Mouse (Mus musculus): Measurements from ENCODE around the gene Arhgef25. TPM values are rescaled to one million over a fixed set of nuclear protein-coding genes. Genes with fewer than 3 reads are reported as not detected.

The Arhgef25 gene
- polyA plus RNA-seq, 1 experiment from 2014 or later: 32.3 TPM

GRCm38 (mm10) chr10:127176228-127176627, 13.7 kb downstream of the Arhgef25 start:
- H3K27me3 ChIP-seq (replicated peaks; ENCODE audit: control insufficient read depth, insufficient read depth, low read length): peaks cover 32% of the 10 kb centered on the region

GRCm38 (mm10) chr10:127174170-127174569, 15.7 kb downstream of the Arhgef25 start:
- Histone ChIP-seq H3K9me3 (ENCODE audit: control insufficient read depth, low read length) (no peaks in the 10 kb centered on the region), H3K27me3 (replicated peaks; ENCODE audit: control insufficient read depth, insufficient read depth, low read length) (peaks cover 42% of the 10 kb centered on the region), H3K4me1 (replicated peaks; ENCODE audit: control insufficient read depth, insufficient read depth, low read length) (peaks cover 22% of the 10 kb centered on the region), H3K27ac (ENCODE audit: low read length) (no peak overlapping the region), H3K9ac (replicated peaks; ENCODE audit: low read depth, low read length) (no peak overlapping the region), H3K36me3 (ENCODE audit: control insufficient read depth, insufficient read depth) (no peaks in the 10 kb centered on the region), H3K4me2 (ENCODE audit: low read length) (no peak overlapping the region), H3K4me3 (replicated peaks; ENCODE audit: low read length) (no peak overlapping the region)
- ATAC-seq: no peak
- WGBS: 90% methylated on average over 7 of the region's 7 CpGs

More at GRCm38 (mm10) chr10:127176228-127176627, 13.7 kb downstream of the Arhgef25 start:
- no peaks in the 10 kb centered on the region for H3K9me3 ChIP-seq (ENCODE audit: control insufficient read depth, low read length)
- H3K36me3 ChIP-seq (ENCODE audit: control insufficient read depth, insufficient read depth): no peaks in the 10 kb centered on the region
- H3K9ac ChIP-seq (replicated peaks; ENCODE audit: low read depth, low read length): no peak overlapping the region
- no peak overlapping the region for H3K27ac ChIP-seq (ENCODE audit: low read length)
- no peak for ATAC-seq
- 23% methylated on average over 3 of the region's 3 CpGs for WGBS
- H3K4me3 ChIP-seq (replicated peaks; ENCODE audit: low read length): no peak overlapping the region
- no peak overlapping the region for H3K4me2 ChIP-seq (ENCODE audit: low read length)
- H3K4me1 ChIP-seq (replicated peaks; ENCODE audit: control insufficient read depth, insufficient read depth, low read length): peaks cover 17% of the 10 kb centered on the region

- ATAC-seq: no peak
- no peaks in the 10 kb centered on the region for H3K9me3 ChIP-seq (ENCODE audit: control insufficient read depth, low read length)
- WGBS: 83% methylated on average over 16 of the region's 16 CpGs
- H3K4me2 ChIP-seq (ENCODE audit: low read length): no peak overlapping the region
- no peaks in the 10 kb centered on the region for H3K36me3 ChIP-seq (ENCODE audit: control insufficient read depth, insufficient read depth)
- H3K4me3 ChIP-seq (replicated peaks; ENCODE audit: low read length): no peak overlapping the region
- peaks cover 19% of the 10 kb centered on the region for H3K4me1 ChIP-seq (replicated peaks; ENCODE audit: control insufficient read depth, insufficient read depth, low read length)
- H3K9ac ChIP-seq (replicated peaks; ENCODE audit: low read depth, low read length): no peak overlapping the region
- H3K27me3 ChIP-seq (replicated peaks; ENCODE audit: control insufficient read depth, insufficient read depth, low read length): peaks cover 43% of the 10 kb centered on the region
- H3K27ac ChIP-seq (ENCODE audit: low read length): no peak overlapping the region
Observed at GRCm38 (mm10) chr10:127173148-127174065, 16.5 kb downstream of the Arhgef25 start.

- H3K4me1 ChIP-seq (replicated peaks; ENCODE audit: control insufficient read depth, insufficient read depth, low read length): peaks cover 15% of the 10 kb centered on the region
- H3K36me3 ChIP-seq (ENCODE audit: control insufficient read depth, insufficient read depth): no peaks in the 10 kb centered on the region
- H3K9ac ChIP-seq (replicated peaks; ENCODE audit: low read depth, low read length): no peak overlapping the region
- 88% methylated on average over 15 of the region's 15 CpGs for WGBS
- no peaks in the 10 kb centered on the region for H3K9me3 ChIP-seq (ENCODE audit: control insufficient read depth, low read length)
- H3K27me3 ChIP-seq (replicated peaks; ENCODE audit: control insufficient read depth, insufficient read depth, low read length): peaks cover 48% of the 10 kb centered on the region
- H3K4me3 ChIP-seq (replicated peaks; ENCODE audit: low read length): no peak overlapping the region
- H3K27ac ChIP-seq (ENCODE audit: low read length): no peak overlapping the region
- H3K4me2 ChIP-seq (ENCODE audit: low read length): no peak overlapping the region
- no peak for ATAC-seq
Observed at GRCm38 (mm10) chr10:127171631-127172200, 18.2 kb downstream of the Arhgef25 start.

GRCm38 (mm10) chr10:127170837-127171272, 19.0 kb downstream of the Arhgef25 start:
- H3K27me3 ChIP-seq (replicated peaks; ENCODE audit: control insufficient read depth, insufficient read depth, low read length): peaks cover 44% of the 10 kb centered on the region
- H3K9ac ChIP-seq (replicated peaks; ENCODE audit: low read depth, low read length): no peak overlapping the region
- 2% methylated on average over 29 of the region's 29 CpGs for WGBS
- H3K4me3 ChIP-seq (replicated peaks; ENCODE audit: low read length): peak overlapping the region; percentile 28
- H3K9me3 ChIP-seq (ENCODE audit: control insufficient read depth, low read length): no peaks in the 10 kb centered on the region
- peaks cover 19% of the 10 kb centered on the region for H3K4me1 ChIP-seq (replicated peaks; ENCODE audit: control insufficient read depth, insufficient read depth, low read length)
- H3K27ac ChIP-seq (ENCODE audit: low read length): no peak overlapping the region
- 0 out of 2 replicates have a peak, but pooled peaks have one; percentile 47 for ATAC-seq
- H3K36me3 ChIP-seq (ENCODE audit: control insufficient read depth, insufficient read depth): no peaks in the 10 kb centered on the region
- peak overlapping the region; percentile 44 for H3K4me2 ChIP-seq (ENCODE audit: low read length)

GRCm38 (mm10) chr10:127170002-127170401, 19.9 kb downstream of the Arhgef25 start:
- no peak overlapping the region for H3K4me3 ChIP-seq (replicated peaks; ENCODE audit: low read length)
- H3K27me3 ChIP-seq (replicated peaks; ENCODE audit: control insufficient read depth, insufficient read depth, low read length): peaks cover 42% of the 10 kb centered on the region

GRCm38 (mm10) chr10:127167614-127168192, 22.2 kb downstream of the Arhgef25 start:
- H3K9ac ChIP-seq (replicated peaks; ENCODE audit: low read depth, low read length): no peak overlapping the region
- no peak overlapping the region for H3K27ac ChIP-seq (ENCODE audit: low read length)
- WGBS: 65% methylated on average over 10 of the region's 10 CpGs
- ATAC-seq: no peak
- H3K4me2 ChIP-seq (ENCODE audit: low read length): no peak overlapping the region
- H3K27me3 ChIP-seq (replicated peaks; ENCODE audit: control insufficient read depth, insufficient read depth, low read length): peaks cover 42% of the 10 kb centered on the region
- H3K9me3 ChIP-seq (ENCODE audit: control insufficient read depth, low read length): no peaks in the 10 kb centered on the region
- no peak overlapping the region for H3K4me3 ChIP-seq (replicated peaks; ENCODE audit: low read length)
- no peaks in the 10 kb centered on the region for H3K36me3 ChIP-seq (ENCODE audit: control insufficient read depth, insufficient read depth)
- peaks cover 24% of the 10 kb centered on the region for H3K4me1 ChIP-seq (replicated peaks; ENCODE audit: control insufficient read depth, insufficient read depth, low read length)

More at GRCm38 (mm10) chr10:127170002-127170401, 19.9 kb downstream of the Arhgef25 start:
- Histone ChIP-seq H3K36me3 (ENCODE audit: control insufficient read depth, insufficient read depth) (no peaks in the 10 kb centered on the region), H3K9ac (replicated peaks; ENCODE audit: low read depth, low read length) (no peak overlapping the region), H3K9me3 (ENCODE audit: control insufficient read depth, low read length) (no peaks in the 10 kb centered on the region), H3K27ac (ENCODE audit: low read length) (no peak overlapping the region), H3K4me1 (replicated peaks; ENCODE audit: control insufficient read depth, insufficient read depth, low read length) (peaks cover 19% of the 10 kb centered on the region), H3K4me2 (ENCODE audit: low read length) (peak overlapping the region; percentile 44)
- 4% methylated on average over 22 of the region's 22 CpGs for WGBS
- no peak for ATAC-seq

GRCm38 (mm10) chr10:127166771-127167613, 22.9 kb downstream of the Arhgef25 start:
- no peak for ATAC-seq
- Histone ChIP-seq H3K4me3 (replicated peaks; ENCODE audit: low read length) (peak overlapping the region; percentile 71), H3K9me3 (ENCODE audit: control insufficient read depth, low read length) (no peaks in the 10 kb centered on the region), H3K27me3 (replicated peaks; ENCODE audit: control insufficient read depth, insufficient read depth, low read length) (peaks cover 42% of the 10 kb centered on the region), H3K36me3 (ENCODE audit: control insufficient read depth, insufficient read depth) (no peaks in the 10 kb centered on the region), H3K27ac (ENCODE audit: low read length) (no peak overlapping the region), H3K4me1 (replicated peaks; ENCODE audit: control insufficient read depth, insufficient read depth, low read length) (peaks cover 24% of the 10 kb centered on the region), H3K9ac (replicated peaks; ENCODE audit: low read depth, low read length) (peak overlapping the region; percentile 97), H3K4me2 (ENCODE audit: low read length) (peak overlapping the region; percentile 87)
- WGBS: 31% methylated on average over 15 of the region's 15 CpGs

Data from forebrain, embryonic 16.5 days (tissue).